Mouse (Mus musculus) central nervous system, embryonic 14 days (tissue): ENCODE data around the gene 4930544G11Rik. TPM values are rescaled to one million over a fixed set of nuclear protein-coding genes. Genes with fewer than 3 reads are reported as not detected.

Experiments
- polyA plus RNA-seq: library from polyadenylated mRNA; depleted of rRNA; stranded (reverse); fragments of >200 nt; gene quantifications from 2 replicates; pipeline ENCODE4 v1.2.3, GENCODE M21; 2012; rRNA removed

4930544G11Rik gene
- not detected in 2 replicates for polyA plus RNA-seq

GRCm38 (mm10) chr6:65952309-65952708, at the start of gene 4930544G11Rik:
Gene 4930544G11Rik (plus strand): TSS chr6:65952609.

Other genes with a start within 250 kb of the 4930544G11Rik start
- 7.1 and 11.0 TPM in 2 replicates for gene Prdm5, start 173.6 kb upstream of the 4930544G11Rik start, polyA plus RNA-seq